Mouse (Mus musculus) urinary bladder, postnatal 10 days (tissue): Measurements from ENCODE around the gene Gm20388.
A peak's percentile ranks its signal among the peaks of the same experiment; 100 is the strongest.
"Not testable (repeated sequence)": the region's sequence is repeated elsewhere in the genome, so short reads cannot be mapped to it uniquely, and the experiment has no call there.

ENCODE experiments used
- DNase-seq: peaks from one replicate; pipeline ENCODE4 v3.0.0; 2022; ENCODE audit warnings: low spot score

The Gm20388 gene

GRCm38 (mm10) chr8:120795944-120796635, 885.4 kb downstream of the Gm20388 start:
- peak; percentile 63 for DNase-seq

- no peak for DNase-seq
Measured at GRCm38 (mm10) chr8:120797019-120797727, 886.5 kb downstream of the Gm20388 start.

- DNase-seq, result no peak
Measured at GRCm38 (mm10) chr8:120800308-120800865, 889.7 kb downstream of the Gm20388 start.

- not testable (repeated sequence) for DNase-seq
Measured at GRCm38 (mm10) chr8:120803661-120804375, 893.2 kb downstream of the Gm20388 start.

- DNase-seq, result no peak
Measured at GRCm38 (mm10) chr8:120804741-120805140, 894.1 kb downstream of the Gm20388 start.

GRCm38 (mm10) chr8:120806780-120807264, 896.2 kb downstream of the Gm20388 start:
- no peak for DNase-seq

- DNase-seq, result no peak
Measured at GRCm38 (mm10) chr8:120807719-120808118, 897.1 kb downstream of the Gm20388 start.

- no peak for DNase-seq
Measured at GRCm38 (mm10) chr8:120809050-120809449, 898.4 kb downstream of the Gm20388 start.

GRCm38 (mm10) chr8:120811953-120812352, 901.3 kb downstream of the Gm20388 start:
- no peak for DNase-seq

GRCm38 (mm10) chr8:120813028-120813427, 902.4 kb downstream of the Gm20388 start:
- no peak for DNase-seq

GRCm38 (mm10) chr8:120813839-120814238, 903.2 kb downstream of the Gm20388 start:
- no peak for DNase-seq

- DNase-seq, result no peak
Measured at GRCm38 (mm10) chr8:120816371-120816770, 905.7 kb downstream of the Gm20388 start.

GRCm38 (mm10) chr8:120819906-120820305, 909.3 kb downstream of the Gm20388 start:
- DNase-seq, result no peak

GRCm38 (mm10) chr8:120821399-120822170, 910.9 kb downstream of the Gm20388 start:
- DNase-seq, result no peak

- no peak for DNase-seq
Measured at GRCm38 (mm10) chr8:120823331-120823730, 912.7 kb downstream of the Gm20388 start.

- no peak for DNase-seq
Measured at GRCm38 (mm10) chr8:120823887-120824286, 913.2 kb downstream of the Gm20388 start.

GRCm38 (mm10) chr8:120824638-120825037, 914.0 kb downstream of the Gm20388 start:
- no peak for DNase-seq

GRCm38 (mm10) chr8:120828279-120828678, 917.6 kb downstream of the Gm20388 start:
- DNase-seq, result no peak

GRCm38 (mm10) chr8:120830661-120831060, 920.0 kb downstream of the Gm20388 start:
- no peak for DNase-seq

GRCm38 (mm10) chr8:120832022-120832421, 921.4 kb downstream of the Gm20388 start:
- DNase-seq, result no peak

GRCm38 (mm10) chr8:120833196-120833595, 922.6 kb downstream of the Gm20388 start:
- DNase-seq, result no peak

GRCm38 (mm10) chr8:120839031-120839430, 928.4 kb downstream of the Gm20388 start:
- DNase-seq, result no peak
